Mouse (Mus musculus): ENCODE data around the gene Ank. TPM values are rescaled to one million over a fixed set of nuclear protein-coding genes. Genes with fewer than 3 reads are reported as not detected.

Ank gene
- total and polyA plus RNA-seq, 2 experiments from 2014 or later, result 22.8 to 31.5 TPM

- Histone ChIP-seq H3K4me3 (ENCODE audit: low read depth, low read length) (no peak overlapping the region), H3K9ac (no peak overlapping the region), H3K27ac (ENCODE audit: low read depth, low read length) (no peak overlapping the region), H3K4me2 (ENCODE audit: low read depth) (no peak overlapping the region), H3K9me3 (ENCODE audit: low read length) (no peaks in the 10 kb centered on the region), H3K4me1 (ENCODE audit: insufficient read depth) (peaks cover 7% of the 10 kb centered on the region), H3K36me3 (ENCODE audit: insufficient read depth) (peaks cover 6% of the 10 kb centered on the region), H3K27me3 (ENCODE audit: insufficient read depth, low read length) (no peaks in the 10 kb centered on the region)
- no peak for TF ChIP-seq CTCF (IDR thresholded peaks at IDR 0.05; ENCODE audit: low read depth)
- ATAC-seq, result no peak
- 98% methylated on average over 9 of the region's 9 CpGs for WGBS
- DNase-seq, result no peak
Observed at GRCm38 (mm10) chr15:27477159-27477558, 10.7 kb downstream of the Ank start.

GRCm38 (mm10) chr15:27477630-27478029 is 11.2 kb downstream of the Ank start:
- DNase-seq, result no peak
- Histone ChIP-seq H3K27ac (ENCODE audit: low read depth, low read length) (no peak overlapping the region), H3K9ac (no peak overlapping the region), H3K27me3 (ENCODE audit: insufficient read depth, low read length) (no peaks in the 10 kb centered on the region), H3K4me2 (ENCODE audit: low read depth) (no peak overlapping the region), H3K36me3 (ENCODE audit: insufficient read depth) (peaks cover 6% of the 10 kb centered on the region), H3K9me3 (ENCODE audit: low read length) (no peaks in the 10 kb centered on the region), H3K4me3 (ENCODE audit: low read depth, low read length) (no peak overlapping the region), H3K4me1 (ENCODE audit: insufficient read depth) (peaks cover 4% of the 10 kb centered on the region)
- TF ChIP-seq CTCF (IDR thresholded peaks at IDR 0.05; ENCODE audit: low read depth), result no peak
- WGBS, result 90% methylated on average over 7 of the region's 7 CpGs
- ATAC-seq, result no peak

DNA sequence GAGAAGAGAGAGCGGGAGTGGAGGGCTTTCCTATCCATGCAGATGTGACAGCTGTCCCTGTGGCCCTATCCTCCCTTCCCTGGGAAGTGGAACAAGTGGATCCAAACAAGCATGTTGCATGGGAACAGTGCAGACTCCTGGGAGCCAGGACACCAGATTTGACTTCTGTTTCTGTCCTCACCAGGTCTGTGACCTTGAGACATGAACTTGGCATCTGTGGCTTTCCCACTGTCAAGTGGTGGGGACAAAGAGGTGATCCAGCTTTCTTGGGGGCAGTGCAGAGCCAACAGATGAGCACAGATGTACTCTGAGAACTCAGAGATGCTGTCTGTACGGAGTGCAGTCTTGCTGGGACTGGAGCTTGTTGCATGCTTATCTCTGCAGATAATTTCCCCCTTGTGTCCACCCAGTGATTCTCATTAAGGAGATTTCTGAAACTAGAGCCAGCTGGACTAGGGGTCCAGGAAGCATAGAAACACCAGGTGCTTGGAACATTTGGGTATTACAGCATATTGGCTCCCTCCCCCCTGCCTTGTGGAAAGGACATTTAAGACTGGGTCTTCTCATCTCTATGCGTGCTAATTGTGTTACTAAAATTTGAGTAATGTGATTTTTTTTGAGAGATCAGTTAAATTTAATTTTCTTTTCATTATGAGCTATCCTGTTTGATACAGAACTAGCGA is 14.0 kb downstream of the Ank start:
- Histone ChIP-seq H3K27me3 (ENCODE audit: insufficient read depth, low read length) (no peaks in the 10 kb centered on the region), H3K9me3 (ENCODE audit: low read length) (no peaks in the 10 kb centered on the region), H3K9ac (no peak overlapping the region), H3K4me1 (ENCODE audit: insufficient read depth) (peaks cover 5% of the 10 kb centered on the region), H3K4me2 (ENCODE audit: low read depth) (no peak overlapping the region), H3K4me3 (ENCODE audit: low read depth, low read length) (no peak overlapping the region), H3K36me3 (ENCODE audit: insufficient read depth) (peaks cover 6% of the 10 kb centered on the region), H3K27ac (ENCODE audit: low read depth, low read length) (peak overlapping the region; percentile 15; the same call in 1 of the 2 replicates)
- DNase-seq, result no peak
- WGBS, result 74% methylated on average over 4 of the region's 4 CpGs
- ATAC-seq, result no peak
- TF ChIP-seq CTCF (IDR thresholded peaks at IDR 0.05; ENCODE audit: low read depth), result no peak

DNA sequence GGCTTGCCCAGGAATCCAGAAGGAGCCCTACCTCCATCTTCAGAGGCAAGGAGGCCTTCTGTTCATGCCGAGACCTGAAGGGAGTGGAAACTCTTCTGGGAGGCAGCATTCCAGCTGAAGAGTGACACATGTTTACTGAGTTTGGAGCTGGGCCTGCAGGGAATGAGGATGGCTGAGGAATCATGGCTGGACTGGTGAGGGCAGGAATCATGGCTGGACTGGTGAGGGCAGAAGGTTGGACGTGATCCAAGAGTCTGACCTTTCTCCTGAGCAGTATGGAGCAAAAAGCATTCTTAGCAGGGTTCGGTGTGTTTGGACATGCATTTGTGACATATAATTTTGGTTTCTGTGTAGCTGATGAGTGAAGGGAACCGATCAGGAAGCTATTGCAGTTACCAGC is 15.5 kb downstream of the Ank start:
- DNase-seq (no peak), ATAC-seq (no peak)

DNA sequence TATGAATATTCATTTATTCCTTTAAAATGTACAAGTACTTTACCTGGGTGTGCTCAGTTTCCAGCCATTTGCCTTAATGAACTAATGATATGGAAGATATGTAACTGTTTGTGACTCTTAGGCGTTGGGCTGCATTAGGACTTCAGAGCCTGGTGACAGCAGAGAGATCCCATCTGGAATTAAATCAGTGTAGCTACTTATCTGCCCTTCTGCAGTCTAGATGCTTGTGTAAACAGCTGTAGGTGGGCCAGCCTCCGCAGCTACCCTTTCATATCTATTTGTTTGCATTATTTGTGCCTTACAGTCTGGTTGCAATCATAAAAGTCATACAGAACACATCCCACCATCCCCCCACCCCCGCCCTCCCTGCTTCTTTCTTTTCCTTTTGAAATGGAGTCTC is 16.7 kb downstream of the Ank start:
- no peaks in the 10 kb centered on the region for H3K9me3 ChIP-seq (ENCODE audit: low read length)
- ATAC-seq (no peak), DNase-seq (no peak)
- H3K4me2 ChIP-seq (ENCODE audit: low read depth), result no peak overlapping the region
- no peak for TF ChIP-seq CTCF (IDR thresholded peaks at IDR 0.05; ENCODE audit: low read depth)
- no peaks in the 10 kb centered on the region for H3K27me3 ChIP-seq (ENCODE audit: insufficient read depth, low read length)
- no peak overlapping the region for H3K27ac ChIP-seq (ENCODE audit: low read depth, low read length)
- H3K4me1 ChIP-seq (ENCODE audit: insufficient read depth), result peaks cover 31% of the 10 kb centered on the region
- H3K9ac ChIP-seq, result no peak overlapping the region
- WGBS, result 68% methylated on average over 3 of the region's 3 CpGs
- no peaks in the 10 kb centered on the region for H3K36me3 ChIP-seq (ENCODE audit: insufficient read depth)
- H3K4me3 ChIP-seq (ENCODE audit: low read depth, low read length), result no peak overlapping the region

More for the DNA sequence above, 15.5 kb downstream of the Ank start:
- WGBS, result 83% methylated on average over 4 of the region's 4 CpGs
- H3K9ac ChIP-seq, result no peak overlapping the region
- no peak overlapping the region for H3K4me2 ChIP-seq (ENCODE audit: low read depth)
- H3K4me3 ChIP-seq (ENCODE audit: low read depth, low read length), result no peak overlapping the region
- no peaks in the 10 kb centered on the region for H3K9me3 ChIP-seq (ENCODE audit: low read length)
- no peak for TF ChIP-seq CTCF (IDR thresholded peaks at IDR 0.05; ENCODE audit: low read depth)
- peaks cover 19% of the 10 kb centered on the region for H3K4me1 ChIP-seq (ENCODE audit: insufficient read depth)
- H3K27ac ChIP-seq (ENCODE audit: low read depth, low read length), result no peak overlapping the region
- H3K36me3 ChIP-seq (ENCODE audit: insufficient read depth), result no peaks in the 10 kb centered on the region; the same call in 1 of the 2 replicates
- no peaks in the 10 kb centered on the region for H3K27me3 ChIP-seq (ENCODE audit: insufficient read depth, low read length)

DNA sequence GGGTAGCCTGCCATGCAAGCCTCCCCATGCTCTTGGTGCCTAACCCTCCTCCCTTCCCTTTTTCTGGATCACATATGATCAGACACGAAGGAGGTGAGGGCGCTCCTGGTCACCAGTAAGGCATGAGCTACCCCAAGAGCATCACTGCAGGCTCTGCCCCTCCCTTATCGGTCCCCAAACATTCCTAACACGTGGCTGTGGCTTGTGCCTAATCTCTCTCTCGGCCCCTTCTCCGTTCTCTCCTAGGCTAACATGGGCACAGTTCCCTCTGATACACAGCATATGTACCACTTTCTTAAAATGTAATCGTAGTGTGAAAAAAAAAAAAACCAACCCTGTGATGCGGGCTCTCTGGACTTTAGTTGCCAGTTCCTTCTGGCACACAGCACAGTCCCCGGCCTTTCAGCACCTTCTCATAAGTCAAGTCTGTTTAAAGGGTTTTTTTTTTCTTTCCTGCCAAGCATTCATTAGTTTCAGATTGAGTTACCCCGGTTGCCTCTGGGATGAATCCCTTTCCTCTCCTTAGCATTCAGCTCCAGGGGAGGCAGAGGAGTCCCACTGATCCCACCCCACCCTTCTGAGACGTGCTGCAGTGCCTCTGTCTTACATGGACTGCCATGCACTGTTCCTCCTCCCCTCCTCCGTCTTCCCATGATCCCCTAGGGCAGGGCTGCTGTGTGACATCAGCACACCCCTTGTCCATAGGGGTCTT is 19.2 kb downstream of the Ank start:
- H3K4me2 ChIP-seq (ENCODE audit: low read depth), result 0 out of 2 replicates have a peak overlapping the region, but pooled peaks have one; percentile 5
- H3K27ac ChIP-seq (ENCODE audit: low read depth, low read length), result peak overlapping the region; percentile 57
- H3K27me3 ChIP-seq (ENCODE audit: insufficient read depth, low read length), result no peaks in the 10 kb centered on the region
- H3K9me3 ChIP-seq (ENCODE audit: low read length), result no peaks in the 10 kb centered on the region
- H3K36me3 ChIP-seq (ENCODE audit: insufficient read depth), result no peaks in the 10 kb centered on the region
- 26% methylated on average over 12 of the region's 12 CpGs for WGBS
- no peak overlapping the region for H3K4me3 ChIP-seq (ENCODE audit: low read depth, low read length)
- DNase-seq, result no peak
- peaks cover 41% of the 10 kb centered on the region for H3K4me1 ChIP-seq (ENCODE audit: insufficient read depth)
- TF ChIP-seq CTCF (IDR thresholded peaks at IDR 0.05; ENCODE audit: low read depth), result no peak
- H3K9ac ChIP-seq, result 0 out of 2 replicates have a peak overlapping the region, but pooled peaks have one; percentile 25
- ATAC-seq, result peak; percentile 10

GRCm38 (mm10) chr15:27486279-27486618 is 19.8 kb downstream of the Ank start:
- 72% methylated on average over 5 of the region's 5 CpGs for WGBS

More at GRCm38 (mm10) chr15:27486279-27486618, 19.8 kb downstream of the Ank start:
- no peaks in the 10 kb centered on the region for H3K36me3 ChIP-seq (ENCODE audit: insufficient read depth)
- H3K27me3 ChIP-seq (ENCODE audit: insufficient read depth, low read length), result no peaks in the 10 kb centered on the region
- no peak overlapping the region for H3K4me3 ChIP-seq (ENCODE audit: low read depth, low read length)
- no peak for ATAC-seq
- H3K9me3 ChIP-seq (ENCODE audit: low read length), result no peaks in the 10 kb centered on the region
- no peak overlapping the region for H3K4me2 ChIP-seq (ENCODE audit: low read depth)
- peak overlapping the region; percentile 57 for H3K27ac ChIP-seq (ENCODE audit: low read depth, low read length)
- 0 out of 2 replicates have a peak overlapping the region, but pooled peaks have one; percentile 7 for H3K9ac ChIP-seq
- no peak for TF ChIP-seq CTCF (IDR thresholded peaks at IDR 0.05; ENCODE audit: low read depth)
- no peak for DNase-seq
- peaks cover 41% of the 10 kb centered on the region for H3K4me1 ChIP-seq (ENCODE audit: insufficient read depth)

Measured in forebrain, postnatal 0 days (tissue).